Mouse (Mus musculus) heart, postnatal 0 days (tissue): ENCODE results near the gene Cdk19. TPM values are rescaled to one million over a fixed set of nuclear protein-coding genes. Genes with fewer than 3 reads are reported as not detected.

ENCODE experiments used
- ATAC-seq: fragments of 200-750 bp; cut with Nextera tagmentation; 2 replicates; pipeline ENCODE4 v1.8.0; 2017; ENCODE audit warnings: low read depth, moderate number of reproducible peaks, moderate library complexity; ENCODE audit not compliant: insufficient read depth
- DNase-seq: peaks from one replicate; pipeline ENCODE4 v3.0.0-alpha.2; 2016; ENCODE audit warnings: low spot score
- H3K27ac ChIP-seq: fragments of 300-500 bp; sonication (generic); 2 replicates; pipeline ENCODE4 v1.5.1; 2014; ENCODE audit warnings: low read depth, mild to moderate bottlenecking
- H3K27me3 ChIP-seq: fragments of 300-500 bp; sonication (generic); 2 replicates; pipeline ENCODE4 v1.6.1; 2014; ENCODE audit warnings: low read length, mixed read lengths; ENCODE audit not compliant: control insufficient read depth, insufficient read depth
- H3K36me3 ChIP-seq: fragments of 300-500 bp; sonication (generic); replicated peaks from 2 replicates; pipeline ENCODE4 v1.6.1; 2014; ENCODE audit warnings: low read length, mixed read lengths; ENCODE audit not compliant: control insufficient read depth, insufficient read depth
- H3K4me1 ChIP-seq: fragments of 300-500 bp; sonication (generic); 2 replicates; pipeline ENCODE4 v1.6.1; 2014; ENCODE audit warnings: antibody characterized with exemption; ENCODE audit not compliant: control insufficient read depth, insufficient read depth
- H3K4me2 ChIP-seq: fragments of 300-500 bp; sonication (generic); 2 replicates; pipeline ENCODE4 v1.6.1; 2014; ENCODE audit warnings: low read depth, mild to moderate bottlenecking, low read length, moderate library complexity
- H3K4me3 ChIP-seq: fragments of 300-500 bp; sonication (generic); 2 replicates; pipeline ENCODE4 v1.5.1; 2014; ENCODE audit warnings: low read depth, low read length
- H3K9ac ChIP-seq: fragments of 300-500 bp; sonication (generic); replicated peaks from 2 replicates; pipeline ENCODE4 v1.6.1; 2014; ENCODE audit warnings: low read depth, low read length, mixed read lengths
- H3K9me3 ChIP-seq: fragments of 300-500 bp; sonication (generic); replicated peaks from 2 replicates; pipeline ENCODE4 v1.6.1; 2016; ENCODE audit warnings: low read length; ENCODE audit not compliant: control insufficient read depth
- CTCF ChIP-seq: IDR thresholded peaks from 2 replicates; pipeline ENCODE4 v1.5.1; 2016; ENCODE audit warnings: antibody characterized with exemption, control low read depth, low read depth
- EP300 ChIP-seq: IDR thresholded peaks from 2 replicates; pipeline ENCODE4 v1.6.1; 2016; ENCODE audit warnings: antibody characterized with exemption, low read depth
- WGBS: fragments of 180-500 bp; shearing (Covaris S2); extraction: QIAGEN DNeasy Blood & Tissue Kit; methylation state at CpG from one replicate; pipeline ENCODE4 v1.1.7; 2014; 5-methylcytosine and 5-hydroxymethylcytosine counted together
- polyA plus RNA-seq: library from polyadenylated mRNA; unstranded; fragments of >200 nt; fragmentation: Nextera tagmentation; extraction: Ambion mirVana; gene quantifications from 2 replicates; pipeline ENCODE4 v1.2.1, GENCODE M21; 2015
- total RNA-seq: library from RNA; depleted of rRNA; stranded (reverse); fragments of >200 nt; gene quantifications from 2 replicates; pipeline ENCODE4 v1.2.3, GENCODE M21; 2014; ENCODE audit warnings: low replicate concordance

The Cdk19 gene
- total and polyA plus RNA-seq, 2 experiments from 2014 or later: 3.1 to 11.6 TPM

DNA sequence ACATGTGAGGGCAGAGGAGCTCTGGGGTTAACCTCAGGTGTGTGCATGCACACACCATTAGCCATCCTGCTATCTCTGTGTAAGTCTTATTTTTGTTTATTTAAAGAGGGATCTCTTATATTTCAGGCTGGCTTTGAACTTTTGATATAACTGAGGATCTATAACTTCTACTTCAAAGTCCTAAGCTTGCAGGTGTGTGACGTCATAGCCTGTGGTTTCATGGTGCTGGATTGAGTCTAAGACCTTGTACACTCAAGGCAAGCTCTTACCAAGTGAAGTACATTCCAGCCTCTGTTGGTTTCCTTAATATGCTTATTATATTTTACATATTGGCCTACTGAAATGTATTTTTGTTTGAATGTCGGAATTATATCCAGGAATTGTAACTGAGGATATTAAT lies 129.8 kb downstream of the Cdk19 start:
- H3K27me3 ChIP-seq: no peaks in the 10 kb centered on the region
- TF ChIP-seq EP300: no peak
- TF ChIP-seq CTCF: no peak
- H3K9ac ChIP-seq: no peak overlapping the region
- H3K36me3 ChIP-seq: no peaks in the 10 kb centered on the region; the same call in 1 of the 2 replicates
- H3K9me3 ChIP-seq: no peaks in the 10 kb centered on the region
- no peaks in the 10 kb centered on the region for H3K4me1 ChIP-seq
- H3K4me2 ChIP-seq: no peak overlapping the region
- H3K27ac ChIP-seq: no peak overlapping the region
- ATAC-seq (no peak), DNase-seq (no peak)
- WGBS: 88% methylated on average over 2 of the region's 2 CpGs
- no peak overlapping the region for H3K4me3 ChIP-seq

- Histone ChIP-seq H3K27ac (no peak overlapping the region; the same call in 1 of the 2 replicates), H3K4me3 (no peak overlapping the region), H3K4me1 (no peaks in the 10 kb centered on the region), H3K36me3 (peaks cover 17% of the 10 kb centered on the region; the same call in 1 of the 2 replicates), H3K4me2 (no peak overlapping the region), H3K27me3 (no peaks in the 10 kb centered on the region), H3K9ac (no peak overlapping the region), H3K9me3 (no peaks in the 10 kb centered on the region)
- DNase-seq (no peak), ATAC-seq (no peak)
- TF ChIP-seq CTCF (no peak), EP300 (no peak)
- 65% methylated on average over 5 of the region's 5 CpGs for WGBS
Measured at GRCm38 (mm10) chr10:40476535-40477285, 137.3 kb downstream of the Cdk19 start.

DNA sequence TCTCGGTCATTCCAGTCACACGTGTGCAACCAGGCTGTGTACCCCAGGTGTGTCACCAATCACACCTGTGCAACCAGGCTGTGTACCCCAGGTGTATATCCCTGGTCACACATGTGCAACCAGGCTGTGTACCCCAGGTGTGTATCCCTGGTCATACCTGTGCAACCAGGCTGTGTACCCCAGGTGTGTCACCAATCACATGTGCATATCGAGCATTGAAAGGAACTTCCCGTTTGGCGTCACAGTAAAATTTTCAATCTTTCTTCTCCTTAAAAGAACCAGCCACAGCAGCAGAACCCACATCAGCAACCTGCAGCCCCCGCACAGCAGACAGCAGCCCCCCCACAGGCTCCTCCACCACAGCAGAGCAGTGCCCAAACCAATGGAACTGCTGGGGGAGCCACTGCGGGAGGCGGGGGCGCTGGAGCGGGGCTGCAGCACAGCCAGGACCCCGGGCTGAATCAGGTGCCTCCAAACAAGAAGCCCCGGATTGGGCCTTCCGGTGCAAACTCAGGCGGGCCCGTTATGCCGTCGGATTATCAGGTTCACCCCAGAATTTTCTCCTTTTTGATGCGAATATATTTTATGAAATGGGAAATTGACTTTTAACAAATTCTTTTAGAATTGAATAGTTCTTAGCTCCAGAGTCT lies 138.2 kb downstream of the Cdk19 start:
- H3K27me3 ChIP-seq: no peaks in the 10 kb centered on the region
- H3K36me3 ChIP-seq: peaks cover 17% of the 10 kb centered on the region; the same call in 1 of the 2 replicates
- DNase-seq (no peak), ATAC-seq (no peak)
- 91% methylated on average over 18 of the region's 18 CpGs for WGBS
- H3K4me2 ChIP-seq: no peak overlapping the region
- H3K27ac ChIP-seq: no peak overlapping the region
- H3K9me3 ChIP-seq: no peaks in the 10 kb centered on the region
- TF ChIP-seq CTCF (no peak), EP300 (no peak)
- no peaks in the 10 kb centered on the region for H3K4me1 ChIP-seq
- no peak overlapping the region for H3K4me3 ChIP-seq
- no peak overlapping the region for H3K9ac ChIP-seq

DNA sequence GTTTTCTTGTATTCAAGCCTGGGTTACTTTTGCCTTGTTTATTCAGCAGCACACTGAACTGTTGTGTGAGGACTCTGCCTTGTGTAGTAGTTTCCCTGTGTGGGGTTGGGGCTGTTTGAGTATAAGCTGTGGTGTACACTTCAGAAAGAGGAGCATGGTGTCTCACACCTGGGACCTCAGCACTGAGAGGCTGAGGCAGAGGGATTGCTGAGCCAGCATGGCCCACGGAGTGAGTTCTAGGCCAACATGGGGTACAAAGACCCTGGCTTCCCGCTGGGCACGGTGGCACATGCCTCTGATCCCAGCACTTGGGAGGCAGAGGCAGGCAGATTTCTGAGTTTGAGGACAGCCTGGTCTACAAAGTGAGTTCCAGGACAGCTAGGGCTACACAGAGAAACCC lies 139.3 kb downstream of the Cdk19 start:
- WGBS: 96% methylated on average over 3 of the region's 3 CpGs
- Histone ChIP-seq H3K9ac (no peak overlapping the region), H3K9me3 (no peaks in the 10 kb centered on the region), H3K27me3 (no peaks in the 10 kb centered on the region), H3K4me3 (no peak overlapping the region), H3K4me1 (no peaks in the 10 kb centered on the region), H3K36me3 (peaks cover 17% of the 10 kb centered on the region; the same call in 1 of the 2 replicates), H3K4me2 (no peak overlapping the region), H3K27ac (no peak overlapping the region)
- ATAC-seq (no peak), DNase-seq (no peak)
- TF ChIP-seq EP300: no peak
- no peak for TF ChIP-seq CTCF

GRCm38 (mm10) chr10:40479216-40479615 lies 139.9 kb downstream of the Cdk19 start:
- TF ChIP-seq CTCF: no peak
- no peak for TF ChIP-seq EP300
- no peaks in the 10 kb centered on the region for H3K9me3 ChIP-seq
- ATAC-seq (no peak), DNase-seq (no peak)
- H3K27me3 ChIP-seq: no peaks in the 10 kb centered on the region
- H3K4me1 ChIP-seq: no peaks in the 10 kb centered on the region
- H3K27ac ChIP-seq: no peak overlapping the region
- peaks cover 17% of the 10 kb centered on the region; the same call in 1 of the 2 replicates for H3K36me3 ChIP-seq
- no peak overlapping the region for H3K9ac ChIP-seq
- no peak overlapping the region for H3K4me2 ChIP-seq
- no peak overlapping the region for H3K4me3 ChIP-seq
- 40% methylated on average over 1 of the region's 1 CpGs for WGBS
